Mouse (Mus musculus) neural tube, embryonic 12.5 days (tissue): ENCODE measurements at regions not wholly inside any gene's neighbourhood (a gene's known extent, or its start where the extent isn't known, plus 50 kb on each side); places are given as distances from the start of the nearest gene placed in this dataset. TPM values are rescaled to one million over a fixed set of nuclear protein-coding genes. Genes with fewer than 3 reads are reported as not detected.

Experiments
- ATAC-seq: fragments of 200-750 bp; cut with Nextera tagmentation; 2 replicates; pipeline ENCODE4 v1.8.0; 2017; ENCODE audit warnings: low read depth, mild to moderate bottlenecking, moderate TSS enrichment, moderate library complexity; ENCODE audit not compliant: low FRiP score
- H3K27ac ChIP-seq: fragments of 300-500 bp; sonication (generic); 2 replicates; pipeline ENCODE4 v1.5.1; 2016
- H3K27me3 ChIP-seq: fragments of 300-500 bp; sonication (generic); replicated peaks from 2 replicates; pipeline ENCODE4 v1.6.1; 2016; ENCODE audit warnings: mild to moderate bottlenecking
- H3K36me3 ChIP-seq: fragments of 300-500 bp; sonication (generic); 2 replicates; pipeline ENCODE4 v1.6.1; 2016; ENCODE audit warnings: mild to moderate bottlenecking
- H3K4me1 ChIP-seq: fragments of 300-500 bp; sonication (generic); 2 replicates; pipeline ENCODE4 v1.6.1; 2016
- H3K4me2 ChIP-seq: fragments of 300-500 bp; sonication (generic); replicated peaks from 2 replicates; pipeline ENCODE4 v1.6.1; 2016; ENCODE audit warnings: mild to moderate bottlenecking
- H3K4me3 ChIP-seq: fragments of 300-500 bp; sonication (generic); 2 replicates; pipeline ENCODE4 v1.5.1; 2016
- H3K9ac ChIP-seq: fragments of 300-500 bp; sonication (generic); 2 replicates; pipeline ENCODE4 v1.6.1; 2016; ENCODE audit warnings: mild to moderate bottlenecking
- H3K9me3 ChIP-seq: fragments of 300-500 bp; sonication (generic); 2 replicates; pipeline ENCODE4 v1.6.1; 2016; ENCODE audit warnings: mild to moderate bottlenecking
- WGBS: fragments of 180-500 bp; shearing (Covaris S2); methylation state at CpG from one replicate; pipeline ENCODE4 v1.1.7; 2016; 5-methylcytosine and 5-hydroxymethylcytosine counted together
- microRNA-seq: library from miRNA; unstranded; fragments of <30 nt; microRNA quantifications from one replicate; pipeline ENCODE4, GENCODE M21; 2017

GRCm38 (mm10) chr4:33833134-33833533 lies 91.3 kb upstream of the Cnr1 start:
- no peak overlapping the region for H3K27ac ChIP-seq
- H3K4me3 ChIP-seq: no peak overlapping the region
- no peaks in the 10 kb centered on the region for H3K9me3 ChIP-seq
- no peak overlapping the region for H3K9ac ChIP-seq
- 82% methylated on average over 7 of the region's 7 CpGs for WGBS
- H3K4me1 ChIP-seq: no peaks in the 10 kb centered on the region
- H3K4me2 ChIP-seq: no peak overlapping the region
- no peaks in the 10 kb centered on the region for H3K36me3 ChIP-seq
- no peaks in the 10 kb centered on the region for H3K27me3 ChIP-seq
- no peak for ATAC-seq

- H3K36me3 ChIP-seq: no peaks in the 10 kb centered on the region
- WGBS: 91% methylated on average over 6 of the region's 6 CpGs
- H3K4me3 ChIP-seq: no peak overlapping the region
- H3K4me1 ChIP-seq: peaks cover 4% of the 10 kb centered on the region; the same call in 1 of the 2 replicates
- no peaks in the 10 kb centered on the region for H3K27me3 ChIP-seq
- H3K4me2 ChIP-seq: no peak overlapping the region
- H3K27ac ChIP-seq: no peak overlapping the region
- ATAC-seq: no peak
- H3K9me3 ChIP-seq: no peaks in the 10 kb centered on the region
- no peak overlapping the region for H3K9ac ChIP-seq
Observed at GRCm38 (mm10) chr4:33838436-33838835, 86.0 kb upstream of the Cnr1 start.

GRCm38 (mm10) chr4:33840119-33840518 lies 84.3 kb upstream of the Cnr1 start:
- Histone ChIP-seq H3K9me3 (no peaks in the 10 kb centered on the region), H3K4me3 (no peak overlapping the region), H3K27me3 (no peaks in the 10 kb centered on the region), H3K4me2 (no peak overlapping the region; the same call in 1 of the 2 replicates), H3K36me3 (no peaks in the 10 kb centered on the region), H3K27ac (no peak overlapping the region), H3K9ac (no peak overlapping the region), H3K4me1 (peaks cover 4% of the 10 kb centered on the region; the same call in 1 of the 2 replicates)
- ATAC-seq: no peak
- WGBS: 62% methylated on average over 14 of the region's 14 CpGs

- no peaks in the 10 kb centered on the region for H3K27me3 ChIP-seq
- peaks cover 9% of the 10 kb centered on the region; the same call in 1 of the 2 replicates for H3K4me1 ChIP-seq
- no peaks in the 10 kb centered on the region for H3K36me3 ChIP-seq
- WGBS: 27% methylated on average over 9 of the region's 9 CpGs
- H3K27ac ChIP-seq: no peak overlapping the region
- peak overlapping the region; percentile 25 for H3K4me2 ChIP-seq
- no peak overlapping the region for H3K4me3 ChIP-seq
- no peaks in the 10 kb centered on the region for H3K9me3 ChIP-seq
- 0 out of 2 replicates have a peak overlapping the region, but pooled peaks have one; percentile 21 for H3K9ac ChIP-seq
- ATAC-seq: no peak
Observed at GRCm38 (mm10) chr4:33845611-33846395, 78.6 kb upstream of the Cnr1 start.

GRCm38 (mm10) chr4:33850249-33850648 lies 74.1 kb upstream of the Cnr1 start:
- Histone ChIP-seq H3K36me3 (no peaks in the 10 kb centered on the region), H3K27ac (no peak overlapping the region), H3K27me3 (no peaks in the 10 kb centered on the region), H3K4me3 (no peak overlapping the region), H3K4me1 (peaks cover 9% of the 10 kb centered on the region; the same call in 1 of the 2 replicates), H3K9ac (no peak overlapping the region), H3K4me2 (no peak overlapping the region), H3K9me3 (no peaks in the 10 kb centered on the region)
- ATAC-seq: no peak
- WGBS: 59% methylated on average over 7 of the region's 7 CpGs

GRCm38 (mm10) chr4:33852294-33852693 lies 72.1 kb upstream of the Cnr1 start:
- Histone ChIP-seq H3K36me3 (no peaks in the 10 kb centered on the region), H3K4me1 (no peaks in the 10 kb centered on the region), H3K9me3 (no peaks in the 10 kb centered on the region), H3K4me3 (no peak overlapping the region), H3K27me3 (no peaks in the 10 kb centered on the region), H3K4me2 (no peak overlapping the region), H3K9ac (no peak overlapping the region), H3K27ac (no peak overlapping the region)
- ATAC-seq: no peak
- WGBS: 93% methylated on average over 5 of the region's 5 CpGs

GRCm38 (mm10) chr4:33855112-33855511 lies 69.3 kb upstream of the Cnr1 start:
- no peaks in the 10 kb centered on the region for H3K4me1 ChIP-seq
- no peak overlapping the region for H3K27ac ChIP-seq
- no peaks in the 10 kb centered on the region for H3K9me3 ChIP-seq
- no peak for ATAC-seq
- H3K36me3 ChIP-seq: no peaks in the 10 kb centered on the region
- no peak overlapping the region for H3K4me2 ChIP-seq
- H3K27me3 ChIP-seq: no peaks in the 10 kb centered on the region
- no peak overlapping the region for H3K4me3 ChIP-seq
- H3K9ac ChIP-seq: no peak overlapping the region

GRCm38 (mm10) chr4:33867126-33867525 lies 57.3 kb upstream of the Cnr1 start:
- WGBS: 98% methylated on average over 2 of the region's 2 CpGs
- no peaks in the 10 kb centered on the region for H3K4me1 ChIP-seq

GRCm38 (mm10) chr4:33869317-33869716 lies 55.1 kb upstream of the Cnr1 start:
- Histone ChIP-seq H3K4me3 (no peak overlapping the region), H3K27ac (no peak overlapping the region), H3K9me3 (no peaks in the 10 kb centered on the region), H3K36me3 (no peaks in the 10 kb centered on the region), H3K9ac (no peak overlapping the region), H3K4me2 (no peak overlapping the region), H3K4me1 (no peaks in the 10 kb centered on the region), H3K27me3 (no peaks in the 10 kb centered on the region)
- 32% methylated on average over 5 of the region's 5 CpGs for WGBS
- no peak for ATAC-seq

More at GRCm38 (mm10) chr4:33867126-33867525, 57.3 kb upstream of the Cnr1 start:
- no peak for ATAC-seq
- Histone ChIP-seq H3K9me3 (no peaks in the 10 kb centered on the region), H3K27me3 (no peaks in the 10 kb centered on the region), H3K27ac (no peak overlapping the region), H3K4me3 (no peak overlapping the region), H3K36me3 (no peaks in the 10 kb centered on the region), H3K4me2 (no peak overlapping the region), H3K9ac (no peak overlapping the region)

Small RNAs in the stretch of these regions (microRNA-seq; reads per million reads assigned to microRNA genes)
- not detected for gene Gm23304
